Mouse (Mus musculus) midbrain, embryonic 14.5 days (tissue): ENCODE measurements around the gene Bicd2. TPM values are rescaled to one million over a fixed set of nuclear protein-coding genes. Genes with fewer than 3 reads are reported as not detected.

Experiments
- ATAC-seq: fragments of 200-750 bp; cut with Nextera tagmentation; 2 replicates; pipeline ENCODE4 v1.8.0; 2017; ENCODE audit warnings: moderate number of reproducible peaks, moderate library complexity; ENCODE audit not compliant: low FRiP score, low TSS enrichment
- DNase-seq: peaks from one replicate; pipeline ENCODE4 v3.0.0-alpha.2; 2015
- H3K27ac ChIP-seq: fragments of 300-500 bp; sonication (generic); replicated peaks from 2 replicates; pipeline ENCODE4 v1.5.1; 2014; ENCODE audit warnings: mild to moderate bottlenecking, low read depth, low read length, moderate library complexity
- H3K27me3 ChIP-seq: fragments of 300-500 bp; sonication (generic); 2 replicates; pipeline ENCODE4 v1.6.1; 2014; ENCODE audit warnings: low read length, control low read depth, mixed read lengths; ENCODE audit not compliant: control insufficient read depth, insufficient read depth
- H3K36me3 ChIP-seq: fragments of 300-500 bp; sonication (generic); 2 replicates; pipeline ENCODE4 v1.6.1; 2014; ENCODE audit warnings: low read length, control low read depth; ENCODE audit not compliant: control insufficient read depth, insufficient read depth
- H3K4me1 ChIP-seq: fragments of 300-500 bp; sonication (generic); 2 replicates; pipeline ENCODE4 v1.6.1; 2014; ENCODE audit warnings: mild to moderate bottlenecking, antibody characterized with exemption, low read length, control low read depth; ENCODE audit not compliant: control insufficient read depth, insufficient read depth
- H3K4me2 ChIP-seq: fragments of 300-500 bp; sonication (generic); 2 replicates; pipeline ENCODE4 v1.6.1; 2014; ENCODE audit warnings: mild to moderate bottlenecking, low read length, moderate library complexity
- H3K4me3 ChIP-seq: fragments of 300-500 bp; sonication (generic); replicated peaks from 2 replicates; pipeline ENCODE4 v1.5.1; 2014; ENCODE audit warnings: low read depth, low read length
- H3K9ac ChIP-seq: fragments of 300-500 bp; sonication (generic); replicated peaks from 2 replicates; pipeline ENCODE4 v1.6.1; 2014; ENCODE audit warnings: mild to moderate bottlenecking, low read length, moderate library complexity
- H3K9me3 ChIP-seq: fragments of 300-500 bp; sonication (generic); 2 replicates; pipeline ENCODE4 v1.6.1; 2016; ENCODE audit warnings: low read length, control low read depth, mixed read lengths; ENCODE audit not compliant: control insufficient read depth
- WGBS: fragments of 180-500 bp; shearing (Covaris S2); extraction: QIAGEN DNeasy Blood & Tissue Kit; methylation state at CpG from one replicate; pipeline ENCODE4 v1.1.7; 2014; 5-methylcytosine and 5-hydroxymethylcytosine counted together
- polyA plus RNA-seq: library from polyadenylated mRNA; unstranded; fragments of >200 nt; fragmentation: Nextera tagmentation; extraction: Ambion mirVana; gene quantifications from 2 replicates; pipeline ENCODE4 v1.2.1, GENCODE M21; 2014

The Bicd2 gene
- polyA plus RNA-seq, 1 experiment from 2014 or later, result 30.1 TPM

DNA sequence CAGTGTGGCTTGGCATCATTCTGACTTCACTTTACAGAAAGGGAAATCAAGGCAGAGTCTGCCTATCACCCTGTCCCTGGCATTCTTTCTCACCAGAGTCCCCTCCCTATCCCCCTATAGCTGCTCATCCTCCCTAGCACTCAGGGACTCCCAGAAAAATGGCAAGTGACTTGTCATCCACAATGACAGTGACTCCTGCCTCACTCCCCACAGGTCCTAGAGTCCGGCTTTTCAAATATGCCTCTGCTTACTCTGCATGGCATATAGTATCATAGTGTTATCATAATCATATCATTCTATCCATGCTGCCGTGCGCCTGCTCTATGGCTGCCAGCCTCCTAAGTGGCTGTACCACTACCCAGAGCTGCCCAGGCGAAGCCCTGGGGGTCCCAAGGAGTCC, 33.2 kb upstream of the Bicd2 start:
- ATAC-seq, result no peak
- Histone ChIP-seq H3K4me2 (no peak overlapping the region), H3K27me3 (no peaks in the 10 kb centered on the region), H3K9me3 (no peaks in the 10 kb centered on the region), H3K36me3 (no peaks in the 10 kb centered on the region), H3K4me1 (no peaks in the 10 kb centered on the region), H3K9ac (no peak overlapping the region), H3K4me3 (no peak overlapping the region), H3K27ac (no peak overlapping the region)
- 93% methylated on average over 4 of the region's 4 CpGs for WGBS
- no peak for DNase-seq

DNA sequence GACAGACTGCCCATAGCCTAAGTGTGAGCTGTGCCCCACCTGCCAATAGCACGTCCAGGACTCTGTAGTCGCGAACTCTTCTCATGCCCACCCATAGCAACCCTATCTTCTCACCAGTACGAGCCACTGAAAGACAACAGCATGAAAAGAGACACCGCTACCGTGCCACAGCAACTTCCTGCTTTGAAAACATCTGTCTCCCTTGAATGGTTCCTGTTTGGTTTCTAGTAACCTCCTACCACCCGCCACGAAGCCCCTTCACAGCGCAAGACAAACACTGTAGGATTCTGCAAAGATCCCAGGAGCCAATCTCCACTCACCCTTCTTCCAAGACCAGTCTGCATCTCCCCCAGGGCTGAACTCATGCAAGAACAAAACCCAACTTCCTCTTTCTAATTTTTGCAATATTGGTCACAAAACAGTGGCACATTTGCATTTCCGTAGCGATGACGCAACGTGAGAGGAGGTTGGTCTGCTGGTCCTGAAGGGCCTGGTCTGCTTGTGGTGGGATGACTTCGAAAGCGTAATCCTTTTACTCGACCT, 32.5 kb upstream of the Bicd2 start:
- Histone ChIP-seq H3K9ac (no peak overlapping the region), H3K27ac (no peak overlapping the region), H3K27me3 (no peaks in the 10 kb centered on the region), H3K36me3 (no peaks in the 10 kb centered on the region), H3K4me1 (no peaks in the 10 kb centered on the region), H3K9me3 (no peaks in the 10 kb centered on the region), H3K4me2 (no peak overlapping the region), H3K4me3 (no peak overlapping the region)
- WGBS, result 88% methylated on average over 16 of the region's 16 CpGs
- no peak for DNase-seq
- no peak for ATAC-seq

DNA sequence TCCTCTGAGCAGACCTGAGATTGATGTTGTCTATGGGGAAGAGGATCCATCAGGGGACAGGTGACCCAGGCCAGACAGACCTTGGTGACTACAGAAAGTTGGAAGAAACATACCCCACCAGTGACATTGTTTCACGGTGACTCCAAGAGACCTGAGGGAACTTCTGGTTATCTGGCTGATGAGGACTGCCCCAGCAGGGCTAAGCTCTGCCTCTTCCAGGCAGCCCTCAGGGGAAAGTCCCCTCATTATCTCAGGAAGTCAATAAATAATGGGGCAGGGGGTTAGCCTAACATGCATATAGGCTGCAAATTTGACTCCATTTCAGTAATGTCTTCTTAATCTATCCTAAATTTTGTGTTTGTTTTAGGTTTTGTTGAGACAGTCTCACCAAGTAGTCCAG, 31.9 kb upstream of the Bicd2 start:
- H3K27me3 ChIP-seq, result no peaks in the 10 kb centered on the region
- H3K4me2 ChIP-seq, result no peak overlapping the region
- no peaks in the 10 kb centered on the region for H3K4me1 ChIP-seq
- no peak for DNase-seq
- no peak overlapping the region for H3K4me3 ChIP-seq
- no peak overlapping the region for H3K9ac ChIP-seq
- ATAC-seq, result no peak
- WGBS, result 92% methylated on average over 1 of the region's 1 CpGs
- no peaks in the 10 kb centered on the region for H3K36me3 ChIP-seq
- H3K27ac ChIP-seq, result no peak overlapping the region
- H3K9me3 ChIP-seq, result no peaks in the 10 kb centered on the region

DNA sequence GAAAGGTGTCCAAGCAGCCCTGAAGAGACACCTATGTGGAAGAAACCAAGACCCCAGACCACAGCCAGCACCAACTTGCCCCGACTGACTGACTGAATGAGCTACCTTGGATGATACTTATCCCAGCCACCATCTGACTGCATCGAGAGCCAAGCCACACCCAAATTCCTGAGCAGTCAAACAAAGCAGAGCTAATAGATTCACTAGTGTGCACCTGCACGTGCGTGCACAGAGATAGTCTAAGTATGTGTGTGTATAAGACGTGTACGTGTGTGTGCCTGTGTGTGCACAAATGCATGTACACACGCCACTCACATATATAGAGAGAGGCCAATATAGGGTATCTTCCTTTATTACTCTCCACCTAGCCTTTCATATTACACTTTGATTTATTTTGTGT, 29.7 kb upstream of the Bicd2 start:
- WGBS, result 89% methylated on average over 7 of the region's 7 CpGs
- no peak overlapping the region for H3K27ac ChIP-seq
- H3K4me3 ChIP-seq, result no peak overlapping the region
- ATAC-seq (no peak), DNase-seq (no peak)
- no peak overlapping the region for H3K4me2 ChIP-seq
- no peak overlapping the region for H3K9ac ChIP-seq
- H3K9me3 ChIP-seq, result no peaks in the 10 kb centered on the region
- H3K27me3 ChIP-seq, result 0 out of 2 replicates have a peak, but pooled peaks cover 4% of the 10 kb centered on the region
- no peaks in the 10 kb centered on the region for H3K36me3 ChIP-seq
- H3K4me1 ChIP-seq, result no peaks in the 10 kb centered on the region

DNA sequence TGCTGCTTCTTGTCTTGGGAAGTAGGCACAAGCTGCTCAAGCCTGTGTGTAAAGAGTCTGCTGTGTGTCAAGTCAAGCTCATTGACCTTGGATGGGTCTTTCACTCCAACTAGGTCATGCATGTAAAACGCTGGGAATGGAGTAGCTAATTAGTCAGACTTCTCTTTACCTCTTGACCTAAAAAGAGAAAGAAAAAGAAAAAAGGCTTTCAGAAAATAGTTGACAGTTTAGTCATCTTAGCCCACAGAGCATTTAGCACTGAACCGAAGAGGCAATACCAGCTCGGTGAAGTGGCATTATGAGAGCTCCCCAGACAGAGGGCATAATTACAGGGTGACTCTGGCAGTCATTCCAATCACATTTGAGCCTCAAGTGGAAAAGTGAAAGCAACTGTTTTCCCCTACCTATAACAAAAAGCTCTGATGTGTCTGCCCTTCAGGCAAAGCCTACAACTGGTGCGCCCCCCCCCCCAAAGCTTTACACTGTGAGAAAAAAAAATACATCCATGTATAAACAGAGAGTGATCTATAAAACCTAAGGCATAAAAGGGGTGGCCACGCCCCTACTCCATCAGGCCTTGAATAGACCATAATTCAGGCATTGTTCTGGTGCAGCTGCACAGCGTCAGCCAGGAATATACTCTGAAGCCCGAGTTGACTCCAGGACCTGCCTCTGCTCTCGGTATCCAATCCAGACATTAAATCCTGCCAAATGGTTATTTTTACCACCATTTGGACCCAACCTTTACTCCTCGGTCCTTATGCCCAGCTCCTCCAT, 24.8 kb upstream of the Bicd2 start:
- no peak overlapping the region for H3K4me3 ChIP-seq
- 37% methylated on average over 9 of the region's 9 CpGs for WGBS
- H3K27ac ChIP-seq, result no peak overlapping the region
- peaks cover 30% of the 10 kb centered on the region for H3K4me1 ChIP-seq
- peaks cover 16% of the 10 kb centered on the region for H3K27me3 ChIP-seq
- H3K9me3 ChIP-seq, result no peaks in the 10 kb centered on the region
- no peaks in the 10 kb centered on the region for H3K36me3 ChIP-seq
- ATAC-seq, result no peak
- peak; percentile 17 for DNase-seq
- no peak overlapping the region for H3K9ac ChIP-seq
- no peak overlapping the region for H3K4me2 ChIP-seq

DNA sequence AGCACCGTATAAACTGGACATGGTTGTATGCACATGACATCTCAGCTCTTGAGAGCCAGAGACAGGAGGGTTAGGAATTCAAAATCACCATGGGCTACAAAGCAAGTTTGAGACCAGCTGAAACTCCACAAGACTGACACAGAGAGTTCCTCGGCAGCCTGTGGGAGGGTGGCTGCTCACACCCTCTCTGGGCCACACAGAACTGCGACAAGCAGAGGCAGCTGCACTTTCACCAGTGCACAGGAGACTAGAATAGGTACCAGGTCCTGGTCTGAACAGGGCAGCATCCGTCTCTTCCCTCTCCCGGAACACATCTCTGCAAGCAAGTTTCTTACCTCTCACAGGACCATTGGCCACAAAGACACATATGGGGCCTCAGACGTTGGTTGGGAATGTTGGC, 23.9 kb upstream of the Bicd2 start:
- 0 out of 2 replicates have a peak overlapping the region, but pooled peaks have one; percentile 5 for H3K4me2 ChIP-seq
- ATAC-seq, result no peak
- no peak overlapping the region for H3K4me3 ChIP-seq
- DNase-seq, result no peak
- no peaks in the 10 kb centered on the region for H3K36me3 ChIP-seq
- H3K27ac ChIP-seq, result no peak overlapping the region
- no peaks in the 10 kb centered on the region for H3K9me3 ChIP-seq
- no peak overlapping the region for H3K9ac ChIP-seq
- peaks cover 20% of the 10 kb centered on the region for H3K27me3 ChIP-seq
- 70% methylated on average over 6 of the region's 6 CpGs for WGBS
- peaks cover 30% of the 10 kb centered on the region for H3K4me1 ChIP-seq

DNA sequence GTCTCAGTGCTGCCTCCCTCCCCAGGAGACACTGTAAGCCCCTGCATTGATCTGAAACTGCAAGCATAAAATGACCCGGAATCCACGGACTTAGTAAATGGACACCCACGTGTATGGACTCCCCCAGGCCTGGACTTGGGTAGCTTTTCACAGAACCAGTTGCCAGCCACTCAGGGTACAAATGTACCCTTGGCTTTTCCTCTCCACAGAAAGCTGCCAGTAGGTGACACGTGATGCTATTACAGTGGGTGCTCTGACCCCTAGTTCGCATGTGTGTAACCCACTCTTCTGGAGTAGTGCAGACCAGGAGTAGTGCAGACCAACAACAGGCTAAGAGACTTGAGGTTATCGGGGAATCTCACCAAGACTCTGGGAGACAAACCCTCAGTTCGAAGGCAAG, 23.5 kb upstream of the Bicd2 start:
- Histone ChIP-seq H3K4me3 (no peak overlapping the region), H3K4me1 (peaks cover 30% of the 10 kb centered on the region), H3K36me3 (no peaks in the 10 kb centered on the region), H3K27me3 (peaks cover 23% of the 10 kb centered on the region), H3K27ac (no peak overlapping the region), H3K9ac (no peak overlapping the region), H3K4me2 (0 out of 2 replicates have a peak overlapping the region, but pooled peaks have one; percentile 5), H3K9me3 (no peaks in the 10 kb centered on the region)
- 86% methylated on average over 7 of the region's 7 CpGs for WGBS
- ATAC-seq (no peak), DNase-seq (no peak)

DNA sequence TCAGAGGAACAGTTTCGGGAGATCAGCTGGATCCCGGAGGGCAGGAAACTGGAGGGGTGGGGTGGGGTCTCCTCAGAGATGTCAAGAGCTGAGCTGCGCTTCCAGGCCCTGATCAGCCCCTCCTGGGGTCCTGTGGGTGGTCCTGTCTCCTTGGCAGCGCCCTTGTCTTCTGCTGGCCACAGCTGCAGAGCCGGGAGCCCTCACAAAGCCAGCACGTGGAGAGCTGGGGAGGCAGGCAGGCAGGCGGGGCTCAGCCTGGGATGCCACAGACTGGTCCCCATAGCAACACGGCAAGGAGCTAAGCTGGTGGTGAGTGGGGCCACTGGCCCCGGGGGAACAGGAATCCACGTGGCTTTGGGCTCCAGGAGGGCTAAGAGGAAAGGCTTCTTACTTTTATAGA, 21.3 kb upstream of the Bicd2 start, which contains the start of gene Fgd3:
TSS of gene Fgd3 (minus strand) at position 272 of the 400 bp plus-strand sequence.
- WGBS, result 0% methylated on average over 10 of the region's 10 CpGs
- no peaks in the 10 kb centered on the region for H3K9me3 ChIP-seq
- H3K27me3 ChIP-seq, result peaks cover 41% of the 10 kb centered on the region
- H3K27ac ChIP-seq, result peak within 1 kb of the TSS; percentile 38; the same call in 1 of the 2 replicates
- peak within 1 kb of the TSS; percentile 44 for H3K9ac ChIP-seq
- DNase-seq, result peak; percentile 88
- peak; percentile 93 for ATAC-seq
- H3K36me3 ChIP-seq, result no peaks in the 10 kb centered on the region
- H3K4me3 ChIP-seq, result peak within 1 kb of the TSS; percentile 36
- peaks cover 30% of the 10 kb centered on the region for H3K4me1 ChIP-seq
- H3K4me2 ChIP-seq, result peak within 1 kb of the TSS; percentile 64

DNA sequence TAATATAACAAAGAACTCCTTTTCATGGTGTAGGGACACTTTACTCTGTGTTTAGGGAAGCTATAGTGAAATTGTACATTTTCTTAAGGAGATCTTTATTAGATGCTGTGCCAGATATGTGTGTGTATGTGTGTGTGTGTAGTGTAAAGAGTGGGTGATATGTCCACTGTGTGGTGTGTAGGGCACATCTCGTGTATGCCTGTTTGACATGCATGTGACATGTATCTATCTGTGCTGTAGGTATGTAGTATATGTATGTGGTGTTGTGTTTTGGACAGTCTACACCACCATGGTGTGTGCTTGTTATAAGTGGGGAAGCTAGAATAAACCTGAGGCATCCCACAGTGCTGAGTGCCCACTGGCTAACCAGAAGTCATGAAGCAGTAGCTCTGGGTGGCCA, 20.9 kb upstream of the Bicd2 start:
- H3K9ac ChIP-seq, result peak overlapping the region; percentile 44; the same call in 1 of the 2 replicates
- ATAC-seq (peak; percentile 35), DNase-seq (no peak)
- 0 out of 2 replicates have a peak overlapping the region, but pooled peaks have one; percentile 38 for H3K27ac ChIP-seq
- no peaks in the 10 kb centered on the region for H3K36me3 ChIP-seq
- peaks cover 43% of the 10 kb centered on the region for H3K27me3 ChIP-seq
- H3K4me2 ChIP-seq, result peak overlapping the region; percentile 64
- H3K4me3 ChIP-seq, result peak overlapping the region; percentile 36
- H3K4me1 ChIP-seq, result peaks cover 30% of the 10 kb centered on the region
- 55% methylated on average over 1 of the region's 1 CpGs for WGBS
- H3K9me3 ChIP-seq, result no peaks in the 10 kb centered on the region
